Mouse (Mus musculus): ENCODE results near the gene Ints5. TPM values are rescaled to one million over a fixed set of nuclear protein-coding genes. Genes with fewer than 3 reads are reported as not detected.

The Ints5 gene
- polyA plus RNA-seq (2012; rRNA removed) = 17.7 and 18.0 TPM in 2 replicates

DNA sequence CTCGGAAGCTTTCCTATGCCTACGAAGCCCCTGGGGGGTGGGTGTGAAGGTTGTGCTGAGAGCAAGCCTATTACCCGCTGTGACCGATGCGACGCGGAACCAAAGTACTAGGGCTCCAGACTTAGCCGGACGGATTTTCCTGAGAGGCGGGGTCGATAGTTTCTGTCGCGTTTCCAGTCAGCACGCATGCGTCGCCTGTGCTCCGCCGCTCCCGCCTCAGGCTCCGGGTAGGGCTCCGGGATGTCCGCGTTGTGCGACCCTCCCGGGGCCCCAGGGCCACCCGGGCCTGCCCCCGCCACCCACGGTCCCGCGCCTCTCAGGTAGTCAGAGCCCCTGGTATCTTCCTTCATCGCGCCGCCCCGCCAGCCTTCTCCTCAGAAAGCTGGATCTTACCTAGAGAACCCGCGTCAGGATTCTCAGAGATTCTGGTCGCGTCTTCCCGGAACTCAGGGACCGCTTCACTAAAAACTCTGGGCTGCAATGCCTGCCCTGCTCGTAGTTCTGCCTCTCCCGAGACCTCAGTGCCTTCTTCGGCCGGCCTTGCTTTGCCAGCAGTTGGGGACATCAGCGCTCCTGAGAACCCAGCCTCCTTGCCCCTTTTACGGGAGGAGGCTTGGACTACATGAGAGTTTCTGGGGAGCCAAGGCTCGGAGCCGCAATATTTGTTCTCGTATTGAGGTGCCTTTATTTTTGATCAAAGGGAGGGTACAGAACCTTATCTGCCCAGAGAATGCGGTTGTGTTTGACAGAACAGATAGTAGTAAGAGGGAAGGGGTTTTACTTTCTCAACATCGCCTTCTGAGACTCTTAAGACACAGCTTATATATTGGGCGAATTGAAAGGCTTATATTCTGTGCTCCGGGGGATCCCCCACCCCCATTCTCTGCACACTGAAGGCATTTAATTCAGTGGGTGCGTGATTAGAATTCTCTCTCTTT, at the start of gene Ints5:
Gene Ints5, plus strand, starts transcription at position 177 of the 938 bp plus-strand sequence.
- TF ChIP-seq POLR2A (IDR thresholded peaks at IDR 0.05; ENCODE audit: borderline replicate concordance, insufficient read depth, low read length) (peak; percentile 86), CTCF (IDR thresholded peaks at IDR 0.05; ENCODE audit: borderline replicate concordance, insufficient read depth, low read depth, low read length) (no peak)
- peak within 1 kb of the TSS; percentile 97 for H3K4me3 ChIP-seq (replicated peaks; ENCODE audit: insufficient read depth, low read depth, low read length)
- peak within 1 kb of the TSS; percentile 67 for H3K27ac ChIP-seq (ENCODE audit: insufficient read depth, low read length)
- WGBS = 2% methylated on average over 54 of the region's 54 CpGs
- no peaks in the 10 kb centered on the region for H3K27me3 ChIP-seq (ENCODE audit: control insufficient read depth, insufficient read depth, low read length)
- H3K4me1 ChIP-seq (ENCODE audit: control insufficient read depth, insufficient read depth, low read length) = peaks cover 4% of the 10 kb centered on the region; the same call in 1 of the 2 replicates
- peak; percentile 85 to 90 for DNase-seq

DNA sequence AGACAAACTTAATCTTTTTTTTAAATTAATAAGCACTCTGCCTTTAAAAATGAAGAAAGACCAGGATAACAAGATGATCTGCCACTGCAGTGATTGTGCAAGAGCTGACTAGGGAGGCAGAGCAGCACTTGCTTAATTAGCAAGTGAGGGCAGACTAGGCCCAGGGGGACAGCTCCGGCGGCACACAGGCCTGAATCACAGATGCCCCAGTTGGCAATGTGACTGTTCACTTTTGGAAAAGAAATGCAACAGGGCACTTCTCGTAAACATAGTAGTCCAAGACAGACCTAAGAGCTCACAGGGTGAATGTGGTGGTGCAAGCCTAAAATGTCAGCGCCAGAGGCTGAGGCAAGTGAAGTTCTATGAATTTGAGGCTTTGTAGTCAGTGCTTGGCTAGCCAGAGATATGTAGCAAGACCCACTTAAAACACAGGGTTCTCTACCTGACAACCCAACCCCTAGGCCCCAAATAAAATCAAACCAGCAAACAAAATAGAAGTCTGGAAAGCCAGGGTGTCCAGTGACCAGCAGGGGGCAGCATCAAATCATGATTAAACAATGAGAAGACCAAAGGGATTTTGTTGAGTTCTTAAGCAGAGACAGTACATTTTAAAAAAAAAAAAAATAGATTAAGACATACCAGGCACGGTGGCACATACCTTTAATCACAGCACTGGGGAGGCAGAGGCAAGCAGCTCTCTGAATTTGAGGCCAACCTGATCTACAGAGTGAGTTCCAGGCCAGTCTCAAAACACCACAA, 48.3 kb upstream of the Ints5 start:
- peak; percentile 69 to 71 for DNase-seq
- H3K4me3 ChIP-seq (replicated peaks; ENCODE audit: insufficient read depth, low read depth, low read length) = no peak overlapping the region
- TF ChIP-seq CTCF (IDR thresholded peaks at IDR 0.05; ENCODE audit: borderline replicate concordance, insufficient read depth, low read depth, low read length) (peak; percentile 61; the same call in 1 of the 2 replicates), POLR2A (IDR thresholded peaks at IDR 0.05; ENCODE audit: borderline replicate concordance, insufficient read depth, low read length) (no peak)
- no peaks in the 10 kb centered on the region for H3K4me1 ChIP-seq (ENCODE audit: control insufficient read depth, insufficient read depth, low read length)
- no peak overlapping the region for H3K27ac ChIP-seq (ENCODE audit: insufficient read depth, low read length)
- 38% methylated on average over 5 of the region's 5 CpGs for WGBS
- no peaks in the 10 kb centered on the region for H3K27me3 ChIP-seq (ENCODE audit: control insufficient read depth, insufficient read depth, low read length)

DNA sequence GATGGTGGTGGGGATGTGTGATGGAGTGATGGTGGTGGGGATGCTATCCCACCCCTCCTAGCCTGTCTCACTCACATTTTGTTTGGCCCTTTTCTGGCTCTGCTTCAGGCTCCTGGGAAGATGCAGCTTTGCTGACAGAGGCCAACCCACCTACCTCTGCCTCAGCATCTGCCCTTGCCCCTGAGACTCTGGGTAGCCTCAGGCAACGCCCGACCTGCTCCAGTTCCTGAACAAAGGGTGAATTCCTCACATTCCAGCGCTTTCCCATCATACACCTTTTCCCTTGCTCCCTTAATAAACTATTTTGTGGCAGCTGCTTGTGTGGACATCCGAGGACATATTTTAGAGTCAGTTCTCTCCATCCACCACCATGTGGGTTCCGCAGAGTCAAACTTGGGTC, 44.4 kb upstream of the Ints5 start:
- TF ChIP-seq CTCF (IDR thresholded peaks at IDR 0.05; ENCODE audit: borderline replicate concordance, insufficient read depth, low read depth, low read length) = no peak
- TF ChIP-seq POLR2A (IDR thresholded peaks at IDR 0.05; ENCODE audit: borderline replicate concordance, insufficient read depth, low read length) = no peak
- H3K27me3 ChIP-seq (ENCODE audit: control insufficient read depth, insufficient read depth, low read length) = no peaks in the 10 kb centered on the region
- no peaks in the 10 kb centered on the region for H3K4me1 ChIP-seq (ENCODE audit: control insufficient read depth, insufficient read depth, low read length)
- no peak for DNase-seq
- no peak overlapping the region for H3K4me3 ChIP-seq (replicated peaks; ENCODE audit: insufficient read depth, low read depth, low read length)
- WGBS = 88% methylated on average over 5 of the region's 5 CpGs
- H3K27ac ChIP-seq (ENCODE audit: insufficient read depth, low read length) = no peak overlapping the region

DNA sequence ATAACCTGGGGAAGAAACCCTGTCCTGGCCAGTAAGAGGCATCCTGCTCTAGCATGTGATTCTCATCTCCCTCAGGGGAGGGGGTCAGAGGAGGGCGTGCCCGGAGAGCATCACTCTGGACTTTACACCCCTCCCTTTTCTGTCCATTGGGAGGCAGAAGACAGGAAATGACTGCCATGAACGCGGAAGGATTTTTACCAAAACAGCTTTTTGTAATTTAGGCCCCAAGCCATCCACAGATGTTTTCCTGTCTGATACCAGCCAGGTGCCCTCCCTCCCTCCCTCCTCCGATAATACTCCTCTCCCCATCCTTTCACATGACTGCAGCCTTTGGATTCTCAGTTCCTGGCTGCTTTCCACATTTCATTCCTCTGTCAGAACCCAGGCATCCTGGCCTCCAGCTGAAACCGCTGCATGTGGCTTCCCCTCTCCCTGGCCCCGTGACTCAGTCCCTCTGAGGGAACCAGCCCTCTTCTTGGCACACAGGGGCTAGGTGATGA, 42.4 kb upstream of the Ints5 start, which contains the start of gene Lrrn4cl:
Gene Lrrn4cl, plus strand, starts transcription at position 367 of the 500 bp plus-strand sequence.
- H3K27me3 ChIP-seq (ENCODE audit: control insufficient read depth, insufficient read depth, low read length) = no peaks in the 10 kb centered on the region
- DNase-seq = no peak
- WGBS = 12% methylated on average over 7 of the region's 7 CpGs
- H3K4me3 ChIP-seq (replicated peaks; ENCODE audit: insufficient read depth, low read depth, low read length) = no peak within 1 kb of the TSS
- H3K27ac ChIP-seq (ENCODE audit: insufficient read depth, low read length) = no peak within 1 kb of the TSS
- no peak for TF ChIP-seq CTCF (IDR thresholded peaks at IDR 0.05; ENCODE audit: borderline replicate concordance, insufficient read depth, low read depth, low read length)
- TF ChIP-seq POLR2A (IDR thresholded peaks at IDR 0.05; ENCODE audit: borderline replicate concordance, insufficient read depth, low read length) = no peak
- H3K4me1 ChIP-seq (ENCODE audit: control insufficient read depth, insufficient read depth, low read length) = no peaks in the 10 kb centered on the region

DNA sequence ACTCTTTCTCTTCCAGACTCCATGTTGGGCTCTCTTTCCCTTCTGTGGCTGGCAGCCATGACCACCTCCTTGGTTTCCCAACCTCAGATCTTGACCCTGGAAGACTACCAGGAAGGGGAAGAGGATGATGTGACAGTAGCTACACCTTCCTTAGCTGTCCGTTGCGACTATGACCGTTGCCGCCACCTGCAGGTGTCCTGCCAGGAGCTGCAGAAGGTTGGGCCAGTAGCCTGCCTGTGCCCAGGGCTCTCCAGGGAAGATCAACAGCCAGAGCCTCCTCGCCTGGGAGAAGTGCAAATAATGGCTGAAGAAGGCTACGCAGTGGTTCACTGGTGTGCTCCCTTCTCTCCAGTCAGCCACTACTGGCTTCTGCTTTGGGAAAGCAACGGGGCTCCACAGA, 41.2 kb upstream of the Ints5 start:
- TF ChIP-seq POLR2A (IDR thresholded peaks at IDR 0.05; ENCODE audit: borderline replicate concordance, insufficient read depth, low read length) (no peak), CTCF (IDR thresholded peaks at IDR 0.05; ENCODE audit: borderline replicate concordance, insufficient read depth, low read depth, low read length) (no peak)
- H3K27me3 ChIP-seq (ENCODE audit: control insufficient read depth, insufficient read depth, low read length) = no peaks in the 10 kb centered on the region
- no peak for DNase-seq
- H3K27ac ChIP-seq (ENCODE audit: insufficient read depth, low read length) = no peak overlapping the region
- no peaks in the 10 kb centered on the region for H3K4me1 ChIP-seq (ENCODE audit: control insufficient read depth, insufficient read depth, low read length)
- WGBS = 41% methylated on average over 7 of the region's 7 CpGs
- H3K4me3 ChIP-seq (replicated peaks; ENCODE audit: insufficient read depth, low read depth, low read length) = no peak overlapping the region

DNA sequence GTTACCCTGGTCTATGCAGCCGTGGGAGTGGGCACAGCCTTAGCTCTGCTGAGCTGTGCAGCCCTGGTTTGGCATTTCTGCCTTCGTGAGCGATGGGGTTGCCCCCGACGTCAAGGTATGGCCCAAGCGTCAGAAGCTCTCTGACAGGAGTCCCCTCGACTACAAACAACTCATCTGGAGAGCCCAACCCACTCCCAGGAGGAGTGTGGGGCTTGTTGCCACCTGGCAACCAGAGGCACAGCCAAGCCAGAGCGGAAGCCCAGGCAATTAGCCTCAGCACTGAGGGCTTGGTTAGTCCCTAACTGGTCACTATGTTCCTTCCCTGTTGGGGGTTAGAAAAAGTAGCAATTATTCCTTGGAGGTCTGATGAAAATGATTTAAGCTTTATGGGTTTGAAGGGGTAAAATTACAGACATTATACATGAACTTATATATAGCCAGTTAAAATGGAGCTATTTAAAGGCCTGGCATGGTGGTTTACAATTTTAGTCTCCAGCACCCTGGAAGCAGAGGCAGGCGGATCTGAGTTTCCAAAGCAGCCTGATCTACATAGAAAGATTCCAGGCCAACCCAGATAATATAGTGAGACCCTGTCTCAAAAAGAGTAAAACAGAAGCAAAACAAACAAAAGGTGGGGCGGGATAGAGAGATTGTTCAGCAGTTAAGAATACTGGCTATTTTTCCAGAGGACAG, 40.4 kb upstream of the Ints5 start:
- WGBS = 49% methylated on average over 10 of the region's 10 CpGs
- DNase-seq = no peak
- TF ChIP-seq CTCF (IDR thresholded peaks at IDR 0.05; ENCODE audit: borderline replicate concordance, insufficient read depth, low read depth, low read length) (no peak), POLR2A (IDR thresholded peaks at IDR 0.05; ENCODE audit: borderline replicate concordance, insufficient read depth, low read length) (no peak)

DNA sequence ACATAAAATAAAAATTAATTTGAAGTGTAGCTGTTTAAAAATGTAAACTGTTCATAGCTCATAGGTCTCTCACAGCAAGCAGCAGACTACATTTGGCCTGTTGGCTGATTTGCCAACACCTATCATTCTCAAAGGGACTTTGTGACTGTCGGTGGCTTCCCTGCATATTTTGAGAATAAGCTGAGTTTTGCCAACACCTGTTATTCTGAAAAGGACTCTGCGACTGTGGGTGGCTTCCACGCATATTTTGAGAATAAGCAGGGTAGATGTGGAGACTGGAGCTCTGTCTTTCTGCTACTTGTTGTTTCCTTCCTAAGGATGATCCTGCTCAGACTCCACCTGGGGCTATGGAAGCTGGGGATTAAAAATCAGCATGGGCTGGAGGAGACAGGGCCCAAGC, 39.7 kb upstream of the Ints5 start:
- TF ChIP-seq POLR2A (IDR thresholded peaks at IDR 0.05; ENCODE audit: borderline replicate concordance, insufficient read depth, low read length) (no peak), CTCF (IDR thresholded peaks at IDR 0.05; ENCODE audit: borderline replicate concordance, insufficient read depth, low read depth, low read length) (no peak)
- Histone ChIP-seq H3K4me1 (ENCODE audit: control insufficient read depth, insufficient read depth, low read length) (no peaks in the 10 kb centered on the region), H3K27ac (ENCODE audit: insufficient read depth, low read length) (no peak overlapping the region), H3K27me3 (ENCODE audit: control insufficient read depth, insufficient read depth, low read length) (no peaks in the 10 kb centered on the region), H3K4me3 (replicated peaks; ENCODE audit: insufficient read depth, low read depth, low read length) (no peak overlapping the region)
- WGBS = 46% methylated on average over 3 of the region's 3 CpGs
- no peak for DNase-seq

More for the DNA sequence above, 40.4 kb upstream of the Ints5 start:
- H3K27ac ChIP-seq (ENCODE audit: insufficient read depth, low read length) = no peak overlapping the region
- H3K27me3 ChIP-seq (ENCODE audit: control insufficient read depth, insufficient read depth, low read length) = no peaks in the 10 kb centered on the region
- H3K4me1 ChIP-seq (ENCODE audit: control insufficient read depth, insufficient read depth, low read length) = no peaks in the 10 kb centered on the region
- H3K4me3 ChIP-seq (replicated peaks; ENCODE audit: insufficient read depth, low read depth, low read length) = no peak overlapping the region

Data from cerebellum, adult 2 months (tissue).